Mouse (Mus musculus) CD4-positive naive resting alpha-beta T cell, adult 76 days (primary cell): ENCODE results near the gene Rps5. TPM values are rescaled to one million over a fixed set of nuclear protein-coding genes. Genes with fewer than 3 reads are reported as not detected.

Experiments used
- total RNA-seq: library from RNA; stranded (reverse); gene quantifications from one replicate; pipeline ENCODE4 v1.2.4, GENCODE M21; 2023

Gene Rps5
- total RNA-seq, result 2,676 TPM

DNA sequence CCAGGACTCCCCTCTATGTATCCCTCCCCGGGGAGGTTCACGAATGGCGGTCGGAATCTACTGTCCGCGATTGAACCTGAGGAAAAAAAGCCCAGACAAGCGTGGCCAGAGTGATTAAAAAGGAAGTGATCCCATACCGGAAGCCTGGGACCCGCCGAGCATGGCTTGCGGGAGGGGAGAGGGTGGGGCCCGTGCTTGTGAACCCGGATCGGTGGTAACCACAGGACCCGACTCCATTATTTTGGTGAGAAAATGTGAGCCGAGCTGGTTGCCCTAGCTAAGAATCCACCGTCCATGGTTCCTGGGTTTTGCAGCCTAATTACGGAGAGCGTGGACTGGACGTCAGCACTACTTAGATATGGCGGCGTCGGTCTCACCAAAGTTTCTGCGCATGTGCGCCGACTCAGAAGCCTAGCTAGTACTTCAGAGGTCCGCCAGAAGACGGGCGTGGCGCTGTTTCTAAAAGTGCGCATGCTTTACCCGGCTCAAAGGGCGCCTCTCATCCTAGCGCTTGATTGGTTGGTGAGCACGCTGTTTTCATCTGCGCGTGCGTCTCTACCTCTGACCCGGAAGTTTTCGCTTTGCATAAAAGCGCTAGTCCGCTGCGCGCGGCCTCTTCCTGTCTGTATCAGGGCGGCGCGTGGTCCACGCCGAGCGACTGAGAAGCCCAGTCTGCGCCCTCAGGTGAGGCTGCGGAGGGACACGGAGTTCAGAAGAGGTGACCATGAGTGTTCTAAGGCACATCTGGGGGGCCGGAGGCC is at the start of gene Rps5:
Rps5 (plus strand) TSS at position 586 of the 761 bp plus-strand sequence.

DNA sequence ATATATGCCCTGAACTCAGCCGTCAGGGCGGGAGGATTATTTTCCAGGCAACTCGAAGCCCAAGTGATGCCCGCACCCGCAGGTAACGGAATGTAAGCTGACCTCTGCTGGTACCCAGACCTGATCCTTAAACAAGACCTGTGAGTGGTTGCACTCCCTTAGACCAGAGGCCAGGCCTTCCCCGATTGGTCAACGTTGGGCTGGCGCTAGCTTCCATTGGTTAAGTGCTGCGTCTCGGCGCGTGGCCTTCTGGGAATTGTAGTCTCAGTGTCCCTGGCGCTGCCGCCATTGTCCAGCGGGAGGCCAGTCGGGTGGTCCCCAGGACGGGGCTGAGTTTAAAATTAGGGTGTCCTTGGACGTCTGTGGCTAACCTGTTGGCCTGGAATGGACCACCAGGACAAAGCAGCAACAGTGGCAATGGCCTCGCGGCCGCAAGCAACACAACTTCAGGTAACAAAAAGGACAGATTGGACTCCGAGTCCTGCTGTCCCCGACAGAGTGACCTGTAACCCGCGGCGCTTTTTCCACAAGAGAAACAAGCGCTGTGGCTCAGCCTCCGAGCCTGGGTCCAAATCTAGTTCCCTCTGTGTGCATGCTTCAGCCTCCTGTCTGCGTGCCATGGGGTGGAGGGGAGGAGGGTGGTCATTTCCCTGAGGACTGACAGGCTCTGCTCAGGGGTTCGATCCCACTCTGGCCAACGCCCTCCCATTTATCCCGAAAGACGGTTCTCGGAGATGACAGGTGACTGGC is 41.0 kb upstream of the Rps5 start, which contains the start of gene Zfp128:
Zfp128 (plus strand) TSS at position 267 of the 750 bp plus-strand sequence.

DNA sequence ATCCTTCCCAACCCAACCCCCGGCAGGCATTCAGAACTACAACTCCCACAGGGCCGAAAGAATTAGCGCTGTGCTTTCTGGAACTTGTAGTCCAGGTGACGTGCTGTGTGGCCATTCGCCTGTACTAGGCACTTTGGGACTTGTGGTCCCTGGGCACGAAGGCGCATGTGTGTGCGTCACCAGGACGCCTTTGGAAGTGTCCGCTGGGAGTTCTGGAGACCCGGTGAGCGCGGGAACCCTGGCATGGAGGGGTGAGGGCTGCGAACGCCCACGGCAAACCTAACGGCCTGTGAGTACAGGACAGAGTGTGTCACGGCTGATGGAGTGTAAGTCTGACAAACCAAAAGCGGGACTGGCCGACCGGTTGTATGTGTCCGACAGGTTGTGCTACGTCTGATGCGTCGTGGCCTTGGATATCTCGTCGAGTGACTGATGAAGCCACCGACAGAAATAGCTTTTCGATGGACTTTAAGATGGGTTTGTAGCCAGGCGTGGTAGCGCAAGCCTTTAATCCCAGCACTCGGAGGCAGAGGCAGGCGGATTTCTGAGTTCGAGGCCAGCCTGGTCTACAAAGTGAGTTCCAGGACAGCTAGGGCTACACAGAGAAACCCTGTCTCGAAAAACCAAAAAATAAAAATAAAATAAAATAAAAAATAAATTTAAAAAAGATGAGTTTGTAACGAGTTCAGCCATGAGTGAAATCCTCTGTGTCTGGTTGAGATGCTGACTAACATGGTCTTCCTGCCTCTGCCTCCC is 24.3 kb upstream of the Rps5 start, which contains the start of gene Zscan22:
Zscan22 (plus strand) TSS at position 161 of the 756 bp plus-strand sequence.

DNA sequence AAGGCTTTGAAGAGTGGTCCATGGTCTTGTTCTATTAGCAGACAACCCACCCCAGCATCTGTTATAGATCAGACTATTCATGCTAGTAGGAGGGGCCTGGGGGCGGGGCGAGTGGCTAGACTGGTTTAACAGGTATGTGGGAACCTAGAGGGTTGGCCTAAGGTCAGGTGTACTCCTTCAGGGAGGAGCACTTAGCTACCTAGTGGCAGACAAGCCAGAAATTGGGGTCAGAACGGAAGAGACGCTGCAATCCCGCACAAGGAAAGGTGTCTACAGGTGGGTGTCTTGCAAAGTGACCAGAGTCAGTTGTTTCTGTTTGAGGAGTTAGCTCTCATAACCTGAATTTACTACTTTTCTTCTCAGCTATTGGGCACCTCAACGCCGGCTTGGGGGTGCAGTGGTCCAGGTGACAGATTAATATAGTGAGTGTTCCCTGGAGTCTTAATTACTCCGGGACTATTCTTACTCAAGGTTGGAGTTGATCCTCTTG is 5.1 kb downstream of the Rps5 start, which contains the start of gene Rnf225:
Rnf225 (plus strand) TSS at position 226 of the 490 bp plus-strand sequence.

DNA sequence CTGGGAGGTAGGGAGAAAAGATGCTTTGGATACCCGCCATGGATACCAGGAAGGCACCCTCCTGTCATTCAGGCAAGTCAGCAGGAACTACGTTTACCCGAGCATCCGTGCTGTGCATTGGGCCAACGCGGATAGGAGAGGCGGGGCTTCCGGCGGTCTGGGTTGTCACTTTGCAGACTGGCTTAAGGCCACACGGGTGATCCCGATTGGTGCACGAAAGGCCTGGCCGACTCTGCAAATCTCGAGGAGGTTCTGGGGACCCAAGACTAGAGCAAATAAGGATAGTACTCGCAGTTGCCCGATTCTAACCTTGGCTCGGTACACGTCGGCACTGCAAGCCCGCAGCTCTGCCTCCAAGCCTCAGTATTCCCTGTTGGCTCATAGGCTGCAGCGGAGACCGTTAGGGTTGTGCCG is 43.6 kb downstream of the Rps5 start, which contains the start of gene Zfp324:
Zfp324 (plus strand) TSS at position 161 of the 414 bp plus-strand sequence.

Other genes starting within 250 kb of the Rps5 start
- gene Vmn2r55, start 237.3 kb upstream of the Rps5 start, total RNA-seq, result not detected
- not detected for gene Vmn2r56, start 187.3 kb upstream of the Rps5 start, total RNA-seq
- 16.5 TPM for gene Zscan18, start 118.7 kb upstream of the Rps5 start, total RNA-seq
- 9.0 TPM for gene Zfp329, start 103.4 kb upstream of the Rps5 start, total RNA-seq
- 112 TPM for gene Zfp110, start 87.5 kb upstream of the Rps5 start, total RNA-seq
- 0.82 TPM for gene Zfp128, start 41.1 kb upstream of the Rps5 start, total RNA-seq
- gene Zscan22, start 24.5 kb upstream of the Rps5 start, total RNA-seq, result 8.8 TPM
- gene Rnf225, start 5.1 kb downstream of the Rps5 start, total RNA-seq, result 1.3 TPM
- gene Zfp324, start 43.5 kb downstream of the Rps5 start, total RNA-seq, result 1.5 TPM
- gene Zfp446, start 55.6 kb downstream of the Rps5 start, total RNA-seq, result 7.4 TPM
- gene Slc27a5, start 75.9 kb downstream of the Rps5 start, total RNA-seq, result 0.35 TPM
- 362 TPM for gene Trim28, start 76.8 kb downstream of the Rps5 start, total RNA-seq
- 11.5 TPM for gene Zbtb45, start 87.7 kb downstream of the Rps5 start, total RNA-seq
- 90.7 TPM for gene Chmp2a, start 112.5 kb downstream of the Rps5 start, total RNA-seq
- gene Ube2m, start 116.0 kb downstream of the Rps5 start, total RNA-seq, result 77.5 TPM
- gene Mzf1, start 132.5 kb downstream of the Rps5 start, total RNA-seq, result 0.64 TPM
- gene Vmn1r85, start 172.9 kb downstream of the Rps5 start, total RNA-seq, result not detected
- not detected for gene Vmn1r86, start 197.6 kb downstream of the Rps5 start, total RNA-seq
- not detected for gene Vmn1r87, start 217.9 kb downstream of the Rps5 start, total RNA-seq
- gene Vmn1r88, start 237.3 kb downstream of the Rps5 start, total RNA-seq, result 0.09 TPM